Mouse (Mus musculus): ENCODE results near the gene Spry2. TPM values are rescaled to one million over a fixed set of nuclear protein-coding genes. Genes with fewer than 3 reads are reported as not detected.

Spry2 gene
- 21.3 TPM for polyA plus RNA-seq (2014; fragmentation: Illumina TruSeq; extraction: RNeasy Lipid Tissue Mini Kit (QIAGEN cat#74804))

DNA sequence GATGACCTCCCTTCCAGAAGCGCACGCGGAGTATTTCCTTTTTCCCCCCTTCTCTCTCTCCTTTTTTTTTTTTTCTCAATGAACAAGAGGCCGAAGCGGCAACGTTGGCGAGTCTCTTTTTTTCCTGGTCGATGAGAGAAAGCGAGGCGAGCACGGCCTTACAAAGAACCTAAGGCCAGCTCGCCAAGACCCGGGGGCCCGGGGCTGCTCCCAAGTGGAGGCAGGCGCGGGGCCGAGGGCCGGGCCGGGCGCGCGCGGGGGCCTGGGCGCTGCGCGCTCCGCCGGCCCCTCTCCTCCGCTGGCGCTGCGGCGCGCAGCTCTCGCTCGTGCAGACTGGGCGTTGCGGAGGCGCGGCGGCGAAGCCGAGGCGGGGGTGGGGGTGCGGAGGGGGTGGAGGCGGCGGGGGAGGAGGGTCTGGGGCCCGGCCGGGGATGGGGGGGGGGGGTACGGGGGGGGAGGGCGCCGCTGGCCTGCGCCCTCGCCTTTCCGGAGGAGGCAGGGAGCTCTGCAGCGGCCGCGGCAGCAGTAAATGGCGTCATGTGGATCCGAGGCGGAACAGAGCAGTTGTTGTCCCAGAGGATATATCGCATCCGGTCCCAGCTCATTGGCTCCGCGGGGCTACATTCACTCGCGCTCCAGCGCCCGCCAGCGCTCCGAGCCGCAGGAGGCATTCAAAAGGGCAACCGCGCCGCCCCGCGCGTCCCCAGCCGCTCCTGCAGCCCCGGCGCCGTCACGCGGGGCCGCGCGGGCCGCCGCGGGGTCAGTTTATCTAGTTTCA lies at the start of gene Spry2:
Spry2 (minus strand) TSS at position 29 of the 778 bp plus-strand sequence.

Other genes starting within 250 kb of the Spry2 start
- 0.20 TPM for gene Trim52, start 209.4 kb upstream of the Spry2 start, polyA plus RNA-seq (2014; fragmentation: Illumina TruSeq; extraction: RNeasy Lipid Tissue Mini Kit (QIAGEN cat#74804))

All from ovary, adult 10 weeks (tissue).